Mouse (Mus musculus) MEL (cell line): ENCODE measurements at regions not wholly inside any gene's neighbourhood (a gene's known extent, or its start where the extent isn't known, plus 50 kb on each side); places are given as distances from the start of the nearest gene placed in this dataset.

ENCODE experiments used
- DNase-seq: peaks from one replicate; pipeline ENCODE4 v3.0.0; 2011; ENCODE audit warnings: low read depth, low spot score
- H3K27ac ChIP-seq: 2 replicates; pipeline ENCODE4 v1.5.1; 2012; ENCODE audit warnings: low read depth, mild to moderate bottlenecking, control low read depth, low read length, moderate library complexity; ENCODE audit not compliant: control insufficient read depth
- H3K27me3 ChIP-seq, 2 experiments: fragments of 150-350 bp in 1 of 2; sonication (generic) in 1 of 2; 2 replicates each; pipeline ENCODE4 v1.6.1; 2012; ENCODE audit warnings: low read length in 2 of 2, mild to moderate bottlenecking in 2 of 2, improper control_type of control experiment in 1 of 2, moderate library complexity in 1 of 2; ENCODE audit not compliant: insufficient read depth in 2 of 2, control insufficient read depth in 1 of 2
- H3K36me3 ChIP-seq, 2 experiments: 2 replicates each; pipeline ENCODE4 v1.6.1; 2012 to 2014; ENCODE audit warnings: low read length in 2 of 2, improper control_type of control experiment in 1 of 2, inconsistent platforms in 1 of 2, mild to moderate bottlenecking in 1 of 2; ENCODE audit not compliant: insufficient read depth in 2 of 2, control insufficient read depth in 1 of 2
- H3K4me1 ChIP-seq, 2 experiments: fragments of 150-350 bp in 1 of 2; sonication (generic) in 1 of 2; 2 replicates each; pipeline ENCODE4 v1.6.1; 2012; ENCODE audit warnings: low read length in 2 of 2, improper control_type of control experiment in 1 of 2, mild to moderate bottlenecking in 1 of 2; ENCODE audit not compliant: insufficient read depth in 2 of 2, control insufficient read depth in 1 of 2
- H3K4me3 ChIP-seq, 2 experiments: fragments of 150-350 bp in 1 of 2; sonication (generic) in 1 of 2; 2 replicates each; pipeline ENCODE4 v1.5.1; 2012; ENCODE audit warnings: low read depth in 2 of 2, low read length in 2 of 2, mild to moderate bottlenecking in 2 of 2, moderate library complexity in 2 of 2, control low read depth in 1 of 2, improper control_type of control experiment in 1 of 2; ENCODE audit not compliant: control insufficient read depth in 1 of 2, insufficient read depth in 1 of 2
- H3K79me2 ChIP-seq: 2 replicates; pipeline ENCODE4 v1.6.1; 2012; ENCODE audit warnings: mild to moderate bottlenecking, low read length, moderate library complexity; ENCODE audit not compliant: control insufficient read depth, poor library complexity, insufficient read depth
- H3K9ac ChIP-seq: 2 replicates; pipeline ENCODE4 v1.6.1; 2012; ENCODE audit warnings: low read depth, mild to moderate bottlenecking, control low read depth, low read length, moderate library complexity; ENCODE audit not compliant: control insufficient read depth, poor library complexity, severe bottlenecking
- H3K9me3 ChIP-seq: fragments of 150-350 bp; sonication (generic); replicated peaks from 2 replicates; pipeline ENCODE4 v1.6.1; 2012; ENCODE audit warnings: mild to moderate bottlenecking, low read length, improper control_type of control experiment, moderate library complexity; ENCODE audit not compliant: insufficient read depth
- CHD1 ChIP-seq: IDR thresholded peaks from 2 replicates; pipeline ENCODE4 v1.6.1; 2012; ENCODE audit warnings: low read depth, mild to moderate bottlenecking, inconsistent platforms, low read length, improper control_type of control experiment
- E2F4 ChIP-seq: IDR thresholded peaks from 2 replicates; pipeline ENCODE4 v1.6.1; 2011; ENCODE audit warnings: low read depth, low read length, improper control_type of control experiment, borderline replicate concordance
- EP300 ChIP-seq, 2 experiments: IDR thresholded peaks; 2 replicates each; pipeline ENCODE4 v1.6.1; 2011; ENCODE audit warnings: improper control_type of control experiment in 2 of 2, low read length in 2 of 2, low read depth in 1 of 2, mild to moderate bottlenecking in 1 of 2
- GABPA ChIP-seq: IDR thresholded peaks from 2 replicates; pipeline ENCODE4 v1.6.1; 2012; ENCODE audit warnings: low read depth, mild to moderate bottlenecking, inconsistent platforms, low read length, improper control_type of control experiment, moderate library complexity
- HCFC1 ChIP-seq: IDR thresholded peaks from 2 replicates; pipeline ENCODE4 v1.6.1; 2012; ENCODE audit warnings: low read depth, mild to moderate bottlenecking, inconsistent platforms, low read length, improper control_type of control experiment, moderate library complexity
- JUND ChIP-seq: IDR thresholded peaks from 2 replicates; pipeline ENCODE4 v1.6.1; 2011; ENCODE audit warnings: low read depth, mild to moderate bottlenecking, improper control_type of control experiment, low read length
- MAX ChIP-seq: IDR thresholded peaks from 2 replicates; pipeline ENCODE4 v1.6.1; 2011; ENCODE audit warnings: low read length, improper control_type of control experiment
- MXI1 ChIP-seq: IDR thresholded peaks from 2 replicates; pipeline ENCODE4 v1.6.1; 2011; ENCODE audit warnings: mild to moderate bottlenecking, low read depth, low read length, improper control_type of control experiment
- MYB ChIP-seq: IDR thresholded peaks from 2 replicates; pipeline ENCODE4 v1.6.1; 2011; ENCODE audit warnings: mild to moderate bottlenecking, low read depth, low read length, improper control_type of control experiment
- NRF1 ChIP-seq: IDR thresholded peaks from 2 replicates; pipeline ENCODE4 v1.6.1; 2014; ENCODE audit warnings: low read depth, mild to moderate bottlenecking, inconsistent platforms, low read length, improper control_type of control experiment, moderate library complexity; ENCODE audit not compliant: poor library complexity, insufficient read depth, severe bottlenecking
- POLR2AphosphoS2 ChIP-seq: IDR thresholded peaks from 2 replicates; pipeline ENCODE4 v1.6.1; 2011; ENCODE audit warnings: low read length, improper control_type of control experiment
- POLR2AphosphoS5 ChIP-seq: IDR thresholded peaks from 2 replicates; pipeline ENCODE4 v1.6.1; 2012; ENCODE audit warnings: low read depth, borderline replicate concordance, mild to moderate bottlenecking, inconsistent platforms, low read length, moderate library complexity, mixed read lengths
- RCOR1 ChIP-seq: IDR thresholded peaks from 2 replicates; pipeline ENCODE4 v1.6.1; 2012; ENCODE audit warnings: low read depth, mild to moderate bottlenecking, inconsistent platforms, low read length, improper control_type of control experiment
- TBP ChIP-seq: IDR thresholded peaks from 2 replicates; pipeline ENCODE4 v1.8.0; 2011; ENCODE audit warnings: low read depth, low read length, improper control_type of control experiment
- UBTF ChIP-seq: IDR thresholded peaks from 2 replicates; pipeline ENCODE4 v1.6.1; 2012; ENCODE audit warnings: low read depth, mild to moderate bottlenecking, inconsistent platforms, low read length, improper control_type of control experiment, moderate library complexity, borderline replicate concordance; ENCODE audit not compliant: insufficient read depth
- USF1 ChIP-seq: IDR thresholded peaks from 2 replicates; pipeline ENCODE4 v1.6.1; 2014; ENCODE audit warnings: low read depth, mild to moderate bottlenecking, inconsistent platforms, low read length, improper control_type of control experiment, moderate library complexity
- USF2 ChIP-seq, 2 experiments: IDR thresholded peaks; 2 replicates each; pipeline ENCODE4 v1.6.1; 2011 to 2012; ENCODE audit warnings: improper control_type of control experiment in 2 of 2, low read length in 2 of 2, borderline replicate concordance in 1 of 2, inconsistent platforms in 1 of 2, low read depth in 1 of 2, mild to moderate bottlenecking in 1 of 2; ENCODE audit not compliant: insufficient read depth in 1 of 2
- ZC3H11A ChIP-seq: IDR thresholded peaks from 2 replicates; pipeline ENCODE4 v1.6.1; 2012; ENCODE audit warnings: low read depth, mild to moderate bottlenecking, inconsistent platforms, low read length, improper control_type of control experiment
- ZKSCAN1 ChIP-seq: IDR thresholded peaks from 2 replicates; pipeline ENCODE4 v1.6.1; 2012; ENCODE audit warnings: low read depth, mild to moderate bottlenecking, inconsistent platforms, low read length, improper control_type of control experiment, moderate library complexity
- ZMIZ1 ChIP-seq: IDR thresholded peaks from 2 replicates; pipeline ENCODE4 v1.6.1; 2012; ENCODE audit warnings: low read depth, mild to moderate bottlenecking, inconsistent platforms, low read length, improper control_type of control experiment, moderate library complexity
- ZNF384 ChIP-seq: IDR thresholded peaks from 2 replicates; pipeline ENCODE4 v1.6.1; 2012; ENCODE audit warnings: low read depth, mild to moderate bottlenecking, inconsistent platforms, low read length, improper control_type of control experiment

GRCm38 (mm10) chr7:115258626-115259025 lies 515.1 kb downstream of the Insc start:
- H3K4me3 ChIP-seq = no peak overlapping the region
- no peaks in the 10 kb centered on the region for H3K4me1 ChIP-seq
- H3K9ac ChIP-seq = no peak overlapping the region
- H3K36me3 ChIP-seq = no peaks in the 10 kb centered on the region
- H3K27me3 ChIP-seq = no peaks in the 10 kb centered on the region
- no peak for TF ChIP-seq NRF1
- TF ChIP-seq USF2 (IDR thresholded peaks at IDR 0.05; ENCODE audit: borderline replicate concordance in 1 of 2, insufficient read depth in 1 of 2, low read depth in 1 of 2, low read length in 2 of 2) = no peak
- TF ChIP-seq ZMIZ1 = no peak
- TF ChIP-seq UBTF = no peak
- no peaks in the 10 kb centered on the region for H3K9me3 ChIP-seq
- no peak overlapping the region for H3K27ac ChIP-seq
- H3K79me2 ChIP-seq = no peaks in the 10 kb centered on the region
- DNase-seq = no peak

DNA sequence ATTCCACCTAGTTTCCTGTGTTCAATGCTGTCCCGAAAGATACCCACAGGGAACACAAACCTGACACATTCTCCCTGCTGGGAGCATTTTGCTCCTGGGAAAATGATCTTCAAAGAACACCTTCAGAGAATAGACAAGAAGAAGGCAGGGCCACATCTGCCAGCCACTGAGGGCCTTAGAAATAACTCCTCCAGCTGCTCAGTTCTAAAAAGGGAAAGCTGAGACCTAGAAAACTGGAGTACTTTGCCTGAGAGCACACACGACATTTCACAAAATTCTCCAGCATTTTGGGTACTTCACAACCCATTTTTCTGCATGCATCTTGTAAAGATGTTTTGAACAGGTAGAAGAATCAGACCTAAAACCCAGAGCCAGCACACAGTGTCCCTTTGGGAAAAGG lies 519.6 kb downstream of the Insc start:
- H3K27me3 ChIP-seq = no peaks in the 10 kb centered on the region
- H3K36me3 ChIP-seq = no peaks in the 10 kb centered on the region
- H3K4me1 ChIP-seq = no peaks in the 10 kb centered on the region
- no peak for DNase-seq
- no peak overlapping the region for H3K4me3 ChIP-seq
- H3K27ac ChIP-seq = no peak overlapping the region
- no peak overlapping the region for H3K9ac ChIP-seq
- no peaks in the 10 kb centered on the region for H3K9me3 ChIP-seq
- H3K79me2 ChIP-seq = no peaks in the 10 kb centered on the region
- TF ChIP-seq UBTF = no peak
- TF ChIP-seq ZC3H11A = no peak
- TF ChIP-seq TBP = no peak
- no peak for TF ChIP-seq ZKSCAN1
- TF ChIP-seq HCFC1 = no peak
- no peak for TF ChIP-seq JUND
- TF ChIP-seq POLR2AphosphoS5 = no peak
- no peak for TF ChIP-seq ZNF384
- no peak for TF ChIP-seq GABPA
- TF ChIP-seq E2F4 = no peak
- no peak for TF ChIP-seq POLR2AphosphoS2
- no peak for TF ChIP-seq MAX
- TF ChIP-seq MYB = no peak
- no peak for TF ChIP-seq CHD1
- no peak for TF ChIP-seq MXI1
- TF ChIP-seq USF1 = no peak
- no peak for TF ChIP-seq EP300 (IDR thresholded peaks at IDR 0.05; ENCODE audit: low read depth in 1 of 2, low read length in 2 of 2)
- TF ChIP-seq NRF1 = no peak
- no peak for TF ChIP-seq RCOR1
